Mouse (Mus musculus): ENCODE measurements around the gene Dtnb. TPM values are rescaled to one million over a fixed set of nuclear protein-coding genes. Genes with fewer than 3 reads are reported as not detected.

Gene Dtnb
- total and polyA plus RNA-seq, 3 experiments: 0.38 to 13.1 TPM; not detected in 1

GRCm38 (mm10) chr12:3825714-3826080 lies 253.5 kb downstream of the Dtnb start:
- Histone ChIP-seq H3K27me3 (ENCODE audit: insufficient read depth, low read length) (no peaks in the 10 kb centered on the region), H3K9me3 (replicated peaks) (no peaks in the 10 kb centered on the region), H3K36me3 (replicated peaks) (no peaks in the 10 kb centered on the region), H3K4me1 (ENCODE audit: insufficient read depth, low read depth, low read length) (no peaks in the 10 kb centered on the region), H3K4me3 (ENCODE audit: low read depth, low read length) (no peak overlapping the region)
- DNase-seq (ENCODE audit: low spot score): no peak
- TF ChIP-seq CTCF (IDR thresholded peaks at IDR 0.05; ENCODE audit: low read depth, low read length): no peak
- no peak for TF ChIP-seq GATA1 (IDR thresholded peaks at IDR 0.05; ENCODE audit: borderline replicate concordance, low read length)
- no peak for TF ChIP-seq TAL1 (conservative IDR thresholded peaks at IDR 0.05; ENCODE audit: low read depth, low read length)
- TF ChIP-seq POLR2AphosphoS5 (IDR thresholded peaks at IDR 0.05; ENCODE audit: insufficient replicate concordance, low read depth, low read length): no peak
- no peak for TF ChIP-seq GATA2 (IDR thresholded peaks at IDR 0.05; ENCODE audit: borderline replicate concordance, low read depth, low read length)
- no peak for ATAC-seq (ENCODE audit: extremely low read depth, insufficient number of reproducible peaks, low FRiP score, poor library complexity, severe bottlenecking)

GRCm38 (mm10) chr12:3827771-3828170 lies 255.6 kb downstream of the Dtnb start:
- ATAC-seq (ENCODE audit: extremely low read depth, insufficient number of reproducible peaks, low FRiP score, poor library complexity, severe bottlenecking): no peak
- H3K36me3 ChIP-seq (replicated peaks): no peaks in the 10 kb centered on the region
- H3K27me3 ChIP-seq (ENCODE audit: insufficient read depth, low read length): no peaks in the 10 kb centered on the region
- TF ChIP-seq GATA2 (IDR thresholded peaks at IDR 0.05; ENCODE audit: borderline replicate concordance, low read depth, low read length): no peak
- no peak for TF ChIP-seq POLR2AphosphoS5 (IDR thresholded peaks at IDR 0.05; ENCODE audit: insufficient replicate concordance, low read depth, low read length)
- TF ChIP-seq CTCF (IDR thresholded peaks at IDR 0.05; ENCODE audit: low read depth, low read length): no peak
- no peak for TF ChIP-seq TAL1 (conservative IDR thresholded peaks at IDR 0.05; ENCODE audit: low read depth, low read length)
- TF ChIP-seq GATA1 (IDR thresholded peaks at IDR 0.05; ENCODE audit: borderline replicate concordance, low read length): no peak
- H3K9me3 ChIP-seq (replicated peaks): no peaks in the 10 kb centered on the region
- no peak overlapping the region for H3K4me3 ChIP-seq (ENCODE audit: low read depth, low read length)
- no peaks in the 10 kb centered on the region for H3K4me1 ChIP-seq (ENCODE audit: insufficient read depth, low read depth, low read length)
- no peak for DNase-seq (ENCODE audit: low spot score)

Other genes starting within 250 kb of the Dtnb start
- 0.53 and 0.78 TPM in 2 replicates for gene Kif3c, start 207.2 kb upstream of the Dtnb start, total RNA-seq (2014; fragmentation: Nextera tagmentation)
- gene Kif3c, start 207.2 kb upstream of the Dtnb start, total RNA-seq (2017): 1.9 and 2.0 TPM in 2 replicates
- gene Kif3c, start 207.2 kb upstream of the Dtnb start, polyA plus RNA-seq (2012): 0.46 and 0.55 TPM in 2 replicates
- gene Asxl2, start 145.5 kb upstream of the Dtnb start, total RNA-seq (2014; fragmentation: Nextera tagmentation): 82.5 and 91.9 TPM in 2 replicates
- gene Asxl2, start 145.5 kb upstream of the Dtnb start, total RNA-seq (2017): 36.5 and 47.5 TPM in 2 replicates
- gene Asxl2, start 145.5 kb upstream of the Dtnb start, polyA plus RNA-seq (2012): 10.6 and 13.6 TPM in 2 replicates
- not detected in 2 replicates for gene Dnmt3a, start 233.6 kb downstream of the Dtnb start, total RNA-seq (2014; fragmentation: Nextera tagmentation)
- gene Dnmt3a, start 233.6 kb downstream of the Dtnb start, total RNA-seq (2017): 0.29 and 1.1 TPM in 2 replicates
- gene Dnmt3a, start 233.6 kb downstream of the Dtnb start, polyA plus RNA-seq (2012): 0.04 and 0.05 TPM in 2 replicates